Mouse (Mus musculus): ENCODE data around the gene Shank2.

DNA sequence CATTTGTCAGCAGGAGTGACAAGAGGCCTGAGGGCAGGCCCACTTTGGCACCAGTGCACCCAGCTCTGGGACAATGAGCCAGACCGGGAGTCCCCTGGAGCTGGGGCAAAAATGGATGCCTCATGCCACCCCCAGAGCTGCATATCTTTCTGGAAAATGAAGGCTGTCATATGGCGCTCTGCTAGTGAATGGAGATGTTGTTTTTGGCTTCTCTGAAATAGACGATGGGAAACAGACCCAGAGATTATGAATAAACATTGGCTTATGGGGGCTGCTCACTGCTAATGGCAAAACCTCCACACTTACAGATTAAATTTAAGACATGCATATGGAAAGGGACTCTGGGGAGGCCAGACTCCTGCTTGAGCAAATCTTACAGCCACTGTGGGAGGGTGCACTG, 202.6 kb downstream of the Shank2 start:
- TF ChIP-seq POLR2A (IDR thresholded peaks at IDR 0.05; ENCODE audit: borderline replicate concordance, extremely low read depth, insufficient read depth, insufficient read length, poor library complexity, severe bottlenecking) (no peak), CTCF (IDR thresholded peaks at IDR 0.05; ENCODE audit: borderline replicate concordance, extremely low read depth, insufficient read depth, insufficient read length) (no peak)

Measured in brain, embryonic 14.5 days (tissue).